Mouse (Mus musculus): ENCODE measurements at regions not wholly inside any gene's neighbourhood (a gene's known extent, or its start where the extent isn't known, plus 50 kb on each side); places are given as distances from the start of the nearest gene placed in this dataset.

DNA sequence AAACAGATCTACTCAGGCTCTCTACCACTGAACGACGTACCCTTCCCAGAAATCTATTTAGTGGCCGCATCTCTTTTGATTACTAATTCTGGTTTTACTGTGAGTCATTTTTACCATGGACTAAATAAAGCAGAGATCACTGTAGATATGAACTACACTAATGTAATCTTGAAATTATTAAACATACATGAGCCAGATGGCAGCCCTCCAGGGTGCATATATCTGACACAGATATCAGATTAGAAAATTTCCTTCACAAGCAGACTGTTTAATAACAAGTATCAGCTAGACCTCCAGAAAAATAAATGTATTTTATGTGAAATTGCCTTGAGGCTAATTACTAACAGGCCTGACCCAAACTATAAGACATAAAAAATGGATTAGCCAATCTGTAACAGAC, 388.4 kb downstream of the Lmo7 start:
- H3K4me1 ChIP-seq (ENCODE audit: control insufficient read depth, insufficient read depth, low read length): no peaks in the 10 kb centered on the region
- H3K4me3 ChIP-seq (replicated peaks; ENCODE audit: extremely low read depth, low read depth, low read length): no peak overlapping the region
- no peak for TF ChIP-seq POLR2A (IDR thresholded peaks at IDR 0.05; ENCODE audit: borderline replicate concordance, extremely low read depth, low read depth, low read length)
- TF ChIP-seq CTCF (IDR thresholded peaks at IDR 0.05; ENCODE audit: insufficient read depth, low read length): no peak
- DNase-seq: no peak
- WGBS: 75% methylated on average over 3 of the region's 3 CpGs

- Histone ChIP-seq H3K4me1 (ENCODE audit: control insufficient read depth, insufficient read depth, low read length) (no peaks in the 10 kb centered on the region), H3K4me3 (replicated peaks; ENCODE audit: extremely low read depth, low read depth, low read length) (no peak overlapping the region)
- WGBS: 77% methylated on average over 3 of the region's 3 CpGs
- no peak for DNase-seq
- TF ChIP-seq CTCF (IDR thresholded peaks at IDR 0.05; ENCODE audit: insufficient read depth, low read length) (no peak), POLR2A (IDR thresholded peaks at IDR 0.05; ENCODE audit: borderline replicate concordance, extremely low read depth, low read depth, low read length) (no peak)
Measured at GRCm38 (mm10) chr14:102106165-102106564, 376.4 kb downstream of the Lmo7 start.

DNA sequence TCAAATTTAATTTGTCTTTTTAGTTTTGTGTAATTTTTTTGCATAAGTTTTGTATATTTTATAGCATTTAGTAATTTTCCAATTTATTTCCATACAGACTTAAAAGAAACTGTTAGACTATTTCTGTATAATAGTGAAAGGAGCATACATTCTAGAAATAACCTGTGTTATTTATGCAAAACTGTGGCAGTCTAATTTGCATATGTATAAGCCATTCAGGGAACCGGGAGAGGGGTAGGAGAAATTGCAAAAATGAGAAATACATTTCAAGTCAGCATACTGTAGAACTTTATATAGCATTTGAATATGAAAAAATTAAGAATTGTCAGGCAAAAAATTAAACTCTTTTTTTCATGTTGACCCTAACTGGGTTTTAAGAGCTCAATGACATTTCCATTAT, 364.3 kb downstream of the Lmo7 start:
- no peak overlapping the region for H3K4me3 ChIP-seq (replicated peaks; ENCODE audit: extremely low read depth, low read depth, low read length)
- no peak for TF ChIP-seq POLR2A (IDR thresholded peaks at IDR 0.05; ENCODE audit: borderline replicate concordance, extremely low read depth, low read depth, low read length)
- DNase-seq: no peak
- no peaks in the 10 kb centered on the region for H3K4me1 ChIP-seq (ENCODE audit: control insufficient read depth, insufficient read depth, low read length)
- 80% methylated on average over 1 of the region's 1 CpGs for WGBS

- TF ChIP-seq CTCF (IDR thresholded peaks at IDR 0.05; ENCODE audit: insufficient read depth, low read length) (no peak), POLR2A (IDR thresholded peaks at IDR 0.05; ENCODE audit: borderline replicate concordance, extremely low read depth, low read depth, low read length) (no peak)
- Histone ChIP-seq H3K4me1 (ENCODE audit: control insufficient read depth, insufficient read depth, low read length) (no peaks in the 10 kb centered on the region), H3K4me3 (replicated peaks; ENCODE audit: extremely low read depth, low read depth, low read length) (no peak overlapping the region)
- no peak for DNase-seq
- 73% methylated on average over 6 of the region's 6 CpGs for WGBS
Measured at GRCm38 (mm10) chr14:102092557-102092956, 362.8 kb downstream of the Lmo7 start.

- TF ChIP-seq CTCF (IDR thresholded peaks at IDR 0.05; ENCODE audit: insufficient read depth, low read length): no peak
- no peak for TF ChIP-seq POLR2A (IDR thresholded peaks at IDR 0.05; ENCODE audit: borderline replicate concordance, extremely low read depth, low read depth, low read length)
- WGBS: 20% methylated on average over 3 of the region's 3 CpGs
- DNase-seq: no peak
- Histone ChIP-seq H3K4me3 (replicated peaks; ENCODE audit: extremely low read depth, low read depth, low read length) (no peak overlapping the region), H3K4me1 (ENCODE audit: control insufficient read depth, insufficient read depth, low read length) (no peaks in the 10 kb centered on the region)
Measured at GRCm38 (mm10) chr14:102048932-102049331, 319.2 kb downstream of the Lmo7 start.

DNA sequence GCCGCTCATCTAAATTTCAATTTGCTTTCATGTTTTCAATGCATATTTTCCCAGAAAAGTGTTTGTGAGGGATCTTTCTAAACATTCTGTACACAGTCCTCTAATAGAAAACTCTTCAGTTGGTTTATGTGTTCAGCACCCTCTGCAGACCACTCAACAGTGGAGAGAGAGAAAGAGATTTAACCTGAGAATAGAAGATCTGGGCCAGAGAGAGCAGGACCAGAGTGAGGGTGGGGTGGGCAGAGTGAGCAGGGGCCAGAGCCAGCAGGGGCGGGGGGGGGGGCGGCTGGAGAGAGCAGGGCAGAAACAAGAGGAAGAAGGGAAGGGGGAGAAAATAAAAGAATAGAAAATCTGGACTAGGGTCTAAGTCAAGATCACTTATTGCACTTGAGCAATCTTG, 318.7 kb downstream of the Lmo7 start:
- DNase-seq: no peak
- WGBS: 51% methylated on average over 3 of the region's 3 CpGs
- TF ChIP-seq CTCF (IDR thresholded peaks at IDR 0.05; ENCODE audit: insufficient read depth, low read length) (no peak), POLR2A (IDR thresholded peaks at IDR 0.05; ENCODE audit: borderline replicate concordance, extremely low read depth, low read depth, low read length) (no peak)

GRCm38 (mm10) chr14:102038145-102038544, 308.4 kb downstream of the Lmo7 start:
- Histone ChIP-seq H3K4me1 (ENCODE audit: control insufficient read depth, insufficient read depth, low read length) (no peaks in the 10 kb centered on the region), H3K4me3 (replicated peaks; ENCODE audit: extremely low read depth, low read depth, low read length) (no peak overlapping the region)
- no peak for DNase-seq
- TF ChIP-seq CTCF (IDR thresholded peaks at IDR 0.05; ENCODE audit: insufficient read depth, low read length): no peak
- 77% methylated on average over 2 of the region's 2 CpGs for WGBS

More for the DNA sequence above, 318.7 kb downstream of the Lmo7 start:
- no peak overlapping the region for H3K4me3 ChIP-seq (replicated peaks; ENCODE audit: extremely low read depth, low read depth, low read length)
- H3K4me1 ChIP-seq (ENCODE audit: control insufficient read depth, insufficient read depth, low read length): no peaks in the 10 kb centered on the region

DNA sequence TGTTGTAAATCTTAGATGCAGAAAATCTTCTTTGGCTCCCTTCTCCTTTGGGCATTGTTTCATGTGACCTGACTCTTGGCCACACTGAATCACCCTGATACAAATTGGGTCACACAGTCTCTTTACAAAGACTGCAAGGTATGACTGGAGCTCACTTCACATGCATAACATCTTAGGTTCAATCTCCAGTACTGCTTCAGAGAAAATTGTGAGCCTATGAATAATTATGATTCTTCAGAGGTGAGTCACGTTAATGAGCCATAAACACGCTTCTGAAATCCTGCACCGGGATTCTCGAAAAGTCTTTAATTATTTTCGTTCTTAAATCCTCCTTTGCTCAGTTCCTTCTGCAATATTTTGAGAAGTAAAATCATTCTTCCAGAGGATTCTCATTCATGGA, 307.7 kb downstream of the Lmo7 start:
- DNase-seq: no peak
- 89% methylated on average over 5 of the region's 5 CpGs for WGBS
- Histone ChIP-seq H3K4me3 (replicated peaks; ENCODE audit: extremely low read depth, low read depth, low read length) (no peak overlapping the region), H3K4me1 (ENCODE audit: control insufficient read depth, insufficient read depth, low read length) (no peaks in the 10 kb centered on the region)
- TF ChIP-seq POLR2A (IDR thresholded peaks at IDR 0.05; ENCODE audit: borderline replicate concordance, extremely low read depth, low read depth, low read length) (no peak), CTCF (IDR thresholded peaks at IDR 0.05; ENCODE audit: insufficient read depth, low read length) (no peak)

DNA sequence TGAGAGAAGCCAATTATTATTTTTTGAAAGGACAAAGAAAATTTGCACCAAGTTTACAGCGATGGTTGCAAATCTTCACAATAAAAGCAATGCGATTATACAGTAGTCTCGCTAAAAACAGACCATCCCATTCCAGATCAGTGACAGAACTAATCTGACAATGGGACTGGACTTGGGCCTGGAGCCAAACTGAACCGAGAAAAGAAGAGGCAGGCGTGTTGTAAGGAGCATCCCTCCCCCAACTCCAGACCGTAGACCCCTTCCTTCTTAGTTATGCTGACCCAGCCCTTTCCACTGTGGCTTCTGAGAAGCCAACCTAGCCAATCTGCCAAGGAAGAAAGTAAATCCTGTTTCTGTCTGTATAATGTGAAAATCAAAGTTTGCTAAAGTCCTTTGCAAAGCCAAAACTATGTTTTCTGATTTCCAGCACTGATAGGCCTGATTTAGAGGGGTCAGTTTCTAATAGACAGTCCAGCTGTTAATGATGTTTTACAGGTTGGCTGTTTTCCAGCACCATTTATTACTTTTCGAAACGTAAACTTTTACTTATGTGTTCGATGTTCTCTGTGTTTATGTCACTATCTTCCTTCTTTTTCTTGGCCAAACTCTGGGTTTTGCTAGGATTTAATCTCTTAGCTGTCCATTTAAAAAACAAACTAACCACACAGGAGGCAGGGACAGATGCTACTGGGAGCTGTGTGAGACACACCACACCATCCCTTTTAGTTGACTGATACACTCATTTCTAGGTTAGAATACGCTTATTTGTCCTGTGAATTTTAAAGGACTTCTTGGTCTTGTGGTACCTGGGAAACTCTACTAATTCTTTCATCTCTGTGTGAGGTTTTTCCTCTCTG, 301.5 kb downstream of the Lmo7 start:
- WGBS: 60% methylated on average over 10 of the region's 10 CpGs
- no peak for DNase-seq
- no peak overlapping the region for H3K4me3 ChIP-seq (replicated peaks; ENCODE audit: extremely low read depth, low read depth, low read length)
- no peak for TF ChIP-seq CTCF (IDR thresholded peaks at IDR 0.05; ENCODE audit: insufficient read depth, low read length)
- no peak for TF ChIP-seq POLR2A (IDR thresholded peaks at IDR 0.05; ENCODE audit: borderline replicate concordance, extremely low read depth, low read depth, low read length)
- H3K4me1 ChIP-seq (ENCODE audit: control insufficient read depth, insufficient read depth, low read length): no peaks in the 10 kb centered on the region

DNA sequence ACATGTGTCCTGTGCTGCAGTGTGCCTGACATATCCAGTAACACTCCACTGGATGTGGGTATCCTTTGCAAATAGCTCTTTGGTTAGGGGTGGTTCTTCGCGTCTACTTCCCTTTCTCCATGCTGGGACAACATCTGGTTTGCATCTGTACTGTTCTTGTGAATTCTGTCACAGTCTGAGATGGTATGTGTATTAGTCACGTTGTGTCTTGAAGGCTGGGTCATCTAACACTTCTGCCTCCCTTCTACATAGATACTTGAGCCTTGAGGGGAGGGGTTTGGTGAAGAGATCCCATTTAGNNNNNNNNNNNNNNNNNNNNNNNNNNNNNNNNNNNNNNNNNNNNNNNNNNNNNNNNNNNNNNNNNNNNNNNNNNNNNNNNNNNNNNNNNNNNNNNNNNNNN, 294.9 kb downstream of the Lmo7 start:
- no peak for DNase-seq
- Histone ChIP-seq H3K4me1 (ENCODE audit: control insufficient read depth, insufficient read depth, low read length) (no peaks in the 10 kb centered on the region), H3K4me3 (replicated peaks; ENCODE audit: extremely low read depth, low read depth, low read length) (no peak overlapping the region)
- WGBS: 64% methylated on average over 3 of the region's 3 CpGs
- TF ChIP-seq CTCF (IDR thresholded peaks at IDR 0.05; ENCODE audit: insufficient read depth, low read length) (no peak), POLR2A (IDR thresholded peaks at IDR 0.05; ENCODE audit: borderline replicate concordance, extremely low read depth, low read depth, low read length) (no peak)
